Mouse (Mus musculus) heart, adult 8-10 months (tissue): Measurements from ENCODE around the gene Lamc1. TPM values are rescaled to one million over a fixed set of nuclear protein-coding genes. Genes with fewer than 3 reads are reported as not detected.
"Not testable (repeated sequence)": the region's sequence is repeated elsewhere in the genome, so short reads cannot be mapped to it uniquely, and the experiment has no call there.

ENCODE experiments used
- DNase-seq: peaks from one replicate; pipeline ENCODE4 v3.0.0; 2022; ENCODE audit warnings: low spot score
- total RNA-seq, 4 experiments: library from RNA; stranded (reverse); gene quantifications; 2 replicates each; pipeline ENCODE4 v1.2.4; 2022

The Lamc1 gene
- total RNA-seq, 4 experiments from 2014 or later, result 83.2 to 109 (median 98.8) TPM

- not testable (repeated sequence) for DNase-seq
Measured at GRCm38 (mm10) chr1:153299436-153299835, 33.1 kb downstream of the Lamc1 start.

GRCm38 (mm10) chr1:153297774-153298363 is 34.7 kb downstream of the Lamc1 start:
- not testable (repeated sequence) for DNase-seq

GRCm38 (mm10) chr1:153296035-153296434 is 36.6 kb downstream of the Lamc1 start:
- no peak for DNase-seq

- no peak for DNase-seq
Measured at GRCm38 (mm10) chr1:153292892-153293291, 39.7 kb downstream of the Lamc1 start.

- DNase-seq, result peak; percentile 62
Measured at GRCm38 (mm10) chr1:153292202-153292601, 40.4 kb downstream of the Lamc1 start.

- no peak for DNase-seq
Measured at GRCm38 (mm10) chr1:153291416-153291815, 41.2 kb downstream of the Lamc1 start.

- DNase-seq, result no peak
Measured at GRCm38 (mm10) chr1:153288010-153288409, 44.6 kb downstream of the Lamc1 start.

GRCm38 (mm10) chr1:153287443-153287842 is 45.1 kb downstream of the Lamc1 start:
- DNase-seq, result no peak

- DNase-seq, result no peak
Measured at GRCm38 (mm10) chr1:153286216-153286615, 46.4 kb downstream of the Lamc1 start.

- no peak for DNase-seq
Measured at GRCm38 (mm10) chr1:153285188-153285587, 47.4 kb downstream of the Lamc1 start.

GRCm38 (mm10) chr1:153282342-153282975 is 50.1 kb downstream of the Lamc1 start:
- no peak for DNase-seq

- DNase-seq, result no peak
Measured at GRCm38 (mm10) chr1:153281483-153281882, 51.1 kb downstream of the Lamc1 start.

- peak; percentile 58 for DNase-seq
Measured at GRCm38 (mm10) chr1:153280411-153280810, 52.2 kb downstream of the Lamc1 start.

- no peak for DNase-seq
Measured at GRCm38 (mm10) chr1:153278028-153278613, 54.5 kb downstream of the Lamc1 start.

- no peak for DNase-seq
Measured at GRCm38 (mm10) chr1:153275466-153275865, 57.1 kb downstream of the Lamc1 start.

- no peak for DNase-seq
Measured at GRCm38 (mm10) chr1:153274611-153275010, 58.0 kb downstream of the Lamc1 start.

GRCm38 (mm10) chr1:153273657-153274056 is 58.9 kb downstream of the Lamc1 start:
- no peak for DNase-seq

- no peak for DNase-seq
Measured at GRCm38 (mm10) chr1:153270827-153271226, 61.8 kb downstream of the Lamc1 start.

- no peak for DNase-seq
Measured at GRCm38 (mm10) chr1:153269681-153270080, 62.9 kb downstream of the Lamc1 start.

GRCm38 (mm10) chr1:153268806-153269309 is 63.7 kb downstream of the Lamc1 start:
- no peak for DNase-seq

- DNase-seq, result no peak
Measured at GRCm38 (mm10) chr1:153268306-153268705, 64.3 kb downstream of the Lamc1 start.

- DNase-seq, result no peak
Measured at GRCm38 (mm10) chr1:153267730-153268129, 64.9 kb downstream of the Lamc1 start.

- DNase-seq, result no peak
Measured at GRCm38 (mm10) chr1:153266891-153267290, 65.7 kb downstream of the Lamc1 start.
